Mouse (Mus musculus) kidney, postnatal 10 days (tissue): ENCODE results near the gene Yaf2.
"Not testable (repeated sequence)": the region's sequence is repeated elsewhere in the genome, so short reads cannot be mapped to it uniquely, and the experiment has no call there.

ENCODE experiments used
- DNase-seq: peaks from one replicate; pipeline ENCODE4 v3.0.0; 2021; ENCODE audit warnings: mixed read lengths

Yaf2 gene

GRCm38 (mm10) chr15:93251553-93252250, 85.0 kb downstream of the Yaf2 start:
- DNase-seq, result peak; percentile 60

- no peak for DNase-seq
Observed at GRCm38 (mm10) chr15:93243202-93243601, 93.5 kb downstream of the Yaf2 start.

- DNase-seq, result not testable (repeated sequence)
Observed at GRCm38 (mm10) chr15:93236456-93236855, 100.3 kb downstream of the Yaf2 start.
